Mouse (Mus musculus) yolk sac, embryonic 10.5 days (tissue): ENCODE data around the gene Ccdc22.

Source experiments
- DNase-seq: peaks from one replicate; pipeline ENCODE4 v3.0.0-alpha.2; 2017; ENCODE audit warnings: low spot score

Ccdc22 gene

GRCm38 (mm10) chrX:7573176-7574086 is 31.9 kb downstream of the Ccdc22 start, which contains the start of gene Foxp3:
Gene Foxp3 (plus strand): TSS chrX:7573644.
- DNase-seq, result peak; percentile 20

GRCm38 (mm10) chrX:7572466-7572865 is 32.9 kb downstream of the Ccdc22 start:
- no peak for DNase-seq

- no peak for DNase-seq
Observed at GRCm38 (mm10) chrX:7571565-7572136, 33.7 kb downstream of the Ccdc22 start.

GRCm38 (mm10) chrX:7570481-7571175 is 34.7 kb downstream of the Ccdc22 start:
- DNase-seq, result no peak

- peak; percentile 54 for DNase-seq
Observed at GRCm38 (mm10) chrX:7567491-7567890, 37.8 kb downstream of the Ccdc22 start.

GRCm38 (mm10) chrX:7566352-7566751 is 39.0 kb downstream of the Ccdc22 start:
- no peak for DNase-seq

GRCm38 (mm10) chrX:7563076-7563475 is 42.2 kb downstream of the Ccdc22 start:
- no peak for DNase-seq

- DNase-seq, result no peak
Observed at GRCm38 (mm10) chrX:7553474-7553873, 51.8 kb downstream of the Ccdc22 start.
